Mouse (Mus musculus) midbrain, postnatal 0 days (tissue): ENCODE results near the gene Grip1. TPM values are rescaled to one million over a fixed set of nuclear protein-coding genes. Genes with fewer than 3 reads are reported as not detected.

Experiments used
- ATAC-seq: fragments of 200-750 bp; cut with Nextera tagmentation; 2 replicates; pipeline ENCODE4 v1.8.0; 2017; ENCODE audit warnings: moderate number of reproducible peaks, mild to moderate bottlenecking, moderate TSS enrichment, moderate library complexity; ENCODE audit not compliant: low FRiP score
- DNase-seq: peaks from one replicate; pipeline ENCODE4 v3.0.0-alpha.2; 2015; ENCODE audit warnings: low spot score
- H3K27ac ChIP-seq: fragments of 300-500 bp; sonication (generic); 2 replicates; pipeline ENCODE4 v1.5.1; 2014; ENCODE audit warnings: low read depth, mild to moderate bottlenecking, low read length, mixed read lengths
- H3K27me3 ChIP-seq: fragments of 300-500 bp; sonication (generic); 2 replicates; pipeline ENCODE4 v1.6.1; 2014; ENCODE audit warnings: low read length, control low read depth, mixed read lengths; ENCODE audit not compliant: insufficient read depth
- H3K36me3 ChIP-seq: fragments of 300-500 bp; sonication (generic); 2 replicates; pipeline ENCODE4 v1.6.1; 2014; ENCODE audit warnings: low read length, control low read depth, mixed read lengths; ENCODE audit not compliant: insufficient read depth
- H3K4me1 ChIP-seq: fragments of 300-500 bp; sonication (generic); 2 replicates; pipeline ENCODE4 v1.6.1; 2014; ENCODE audit warnings: mild to moderate bottlenecking, control low read depth, antibody characterized with exemption, low read length, mixed read lengths; ENCODE audit not compliant: insufficient read depth
- H3K4me2 ChIP-seq: fragments of 300-500 bp; sonication (generic); 2 replicates; pipeline ENCODE4 v1.6.1; 2014; ENCODE audit warnings: low read depth, mild to moderate bottlenecking, low read length, mixed read lengths; ENCODE audit not compliant: poor library complexity, severe bottlenecking
- H3K4me3 ChIP-seq: fragments of 300-500 bp; sonication (generic); 2 replicates; pipeline ENCODE4 v1.5.1; 2014; ENCODE audit warnings: low read depth, mild to moderate bottlenecking, low read length, moderate library complexity
- H3K9ac ChIP-seq: fragments of 300-500 bp; sonication (generic); replicated peaks from 2 replicates; pipeline ENCODE4 v1.6.1; 2014; ENCODE audit warnings: mild to moderate bottlenecking, low read length, moderate library complexity, mixed read lengths; ENCODE audit not compliant: poor library complexity, severe bottlenecking
- H3K9me3 ChIP-seq: fragments of 300-500 bp; sonication (generic); 2 replicates; pipeline ENCODE4 v1.6.1; 2016; ENCODE audit warnings: low read length, control low read depth
- CTCF ChIP-seq: IDR thresholded peaks from 2 replicates; pipeline ENCODE4 v1.5.1; 2016; ENCODE audit warnings: antibody characterized with exemption, mild to moderate bottlenecking
- WGBS: fragments of 180-500 bp; shearing (Covaris S2); extraction: QIAGEN DNeasy Blood & Tissue Kit; methylation state at CpG from one replicate; pipeline ENCODE4 v1.1.7; 2014; 5-methylcytosine and 5-hydroxymethylcytosine counted together
- polyA plus RNA-seq: library from polyadenylated mRNA; unstranded; fragments of >200 nt; fragmentation: Nextera tagmentation; extraction: Ambion mirVana; gene quantifications from 2 replicates; pipeline ENCODE4 v1.2.1, GENCODE M21; 2015
- total RNA-seq: library from RNA; depleted of rRNA; stranded (reverse); fragments of >200 nt; gene quantifications from 2 replicates; pipeline ENCODE4 v1.2.3, GENCODE M21; 2014

Grip1 gene
- total and polyA plus RNA-seq, 2 experiments from 2014 or later, result 14.6 to 35.4 TPM

- 27% methylated on average over 3 of the region's 3 CpGs for WGBS
- no peak overlapping the region for H3K4me3 ChIP-seq
- TF ChIP-seq CTCF, result no peak
- DNase-seq (peak; percentile 61), ATAC-seq (0 out of 2 replicates have a peak, but pooled peaks have one; percentile 23)
- H3K9ac ChIP-seq, result no peak overlapping the region
- no peaks in the 10 kb centered on the region for H3K36me3 ChIP-seq
- no peaks in the 10 kb centered on the region for H3K4me1 ChIP-seq
- H3K9me3 ChIP-seq, result no peaks in the 10 kb centered on the region
- H3K4me2 ChIP-seq, result no peak overlapping the region
- no peak overlapping the region for H3K27ac ChIP-seq
- H3K27me3 ChIP-seq, result no peaks in the 10 kb centered on the region
These were observed 230.8 kb downstream of the Grip1 start for GRCm38 (mm10) chr10:119684377-119684826.

- no peaks in the 10 kb centered on the region for H3K27me3 ChIP-seq
- TF ChIP-seq CTCF, result no peak
- peak overlapping the region; percentile 64 for H3K9ac ChIP-seq
- ATAC-seq (peak; percentile 60), DNase-seq (peak; percentile 73)
- 3% methylated on average over 16 of the region's 16 CpGs for WGBS
- H3K9me3 ChIP-seq, result no peaks in the 10 kb centered on the region
- H3K4me3 ChIP-seq, result peak overlapping the region; percentile 41
- H3K36me3 ChIP-seq, result no peaks in the 10 kb centered on the region
- peak overlapping the region; percentile 21; the same call in 1 of the 2 replicates for H3K27ac ChIP-seq
- H3K4me1 ChIP-seq, result 0 out of 2 replicates have a peak, but pooled peaks cover 11% of the 10 kb centered on the region
- H3K4me2 ChIP-seq, result peak overlapping the region; percentile 87
These were observed 237.9 kb downstream of the Grip1 start for GRCm38 (mm10) chr10:119691358-119692083.

GRCm38 (mm10) chr10:119692284-119692890 is 238.8 kb downstream of the Grip1 start:
- H3K4me1 ChIP-seq, result 0 out of 2 replicates have a peak, but pooled peaks cover 11% of the 10 kb centered on the region
- H3K4me2 ChIP-seq, result peak overlapping the region; percentile 87
- no peaks in the 10 kb centered on the region for H3K36me3 ChIP-seq
- TF ChIP-seq CTCF, result no peak
- ATAC-seq (no peak), DNase-seq (peak; percentile 37)
- no peak overlapping the region for H3K27ac ChIP-seq
- WGBS, result 1% methylated on average over 26 of the region's 26 CpGs
- no peaks in the 10 kb centered on the region for H3K9me3 ChIP-seq
- H3K27me3 ChIP-seq, result no peaks in the 10 kb centered on the region
- peak overlapping the region; percentile 41 for H3K4me3 ChIP-seq
- H3K9ac ChIP-seq, result peak overlapping the region; percentile 51; the same call in 1 of the 2 replicates

DNA sequence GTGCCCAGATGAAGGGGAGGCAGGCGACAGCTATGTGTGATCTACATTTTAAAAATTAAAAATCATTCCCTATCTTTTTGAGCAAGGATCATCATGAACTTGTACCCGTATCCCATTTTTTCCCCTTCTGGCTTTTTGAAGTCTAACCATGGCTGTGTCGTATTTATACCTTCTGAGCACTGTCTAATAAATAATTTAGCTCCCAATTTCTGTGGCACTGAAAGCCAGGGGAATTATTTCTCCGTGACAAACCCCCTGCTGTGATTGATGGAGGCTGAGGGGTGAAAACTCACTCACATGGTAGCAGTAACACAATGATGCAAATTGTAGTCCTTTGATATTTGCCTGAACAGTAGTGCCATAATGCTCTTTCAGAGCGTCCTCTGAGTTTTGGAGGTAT is 239.8 kb downstream of the Grip1 start:
- ATAC-seq (no peak), DNase-seq (no peak)
- H3K4me2 ChIP-seq, result peak overlapping the region; percentile 87
- H3K4me3 ChIP-seq, result peak overlapping the region; percentile 41
- H3K4me1 ChIP-seq, result 0 out of 2 replicates have a peak, but pooled peaks cover 11% of the 10 kb centered on the region
- no peaks in the 10 kb centered on the region for H3K36me3 ChIP-seq
- H3K9me3 ChIP-seq, result no peaks in the 10 kb centered on the region
- H3K27ac ChIP-seq, result no peak overlapping the region
- no peak for TF ChIP-seq CTCF
- no peaks in the 10 kb centered on the region for H3K27me3 ChIP-seq
- no peak overlapping the region for H3K9ac ChIP-seq
- WGBS, result 35% methylated on average over 5 of the region's 5 CpGs

- DNase-seq (no peak), ATAC-seq (no peak)
- 68% methylated on average over 9 of the region's 9 CpGs for WGBS
These were observed 243.7 kb downstream of the Grip1 start for GRCm38 (mm10) chr10:119697257-119697798.

More at GRCm38 (mm10) chr10:119697257-119697798, 243.7 kb downstream of the Grip1 start:
- Histone ChIP-seq H3K4me2 (no peak overlapping the region), H3K27ac (no peak overlapping the region), H3K9me3 (no peaks in the 10 kb centered on the region), H3K36me3 (no peaks in the 10 kb centered on the region), H3K27me3 (no peaks in the 10 kb centered on the region), H3K4me1 (0 out of 2 replicates have a peak, but pooled peaks cover 4% of the 10 kb centered on the region), H3K9ac (no peak overlapping the region), H3K4me3 (no peak overlapping the region)
- TF ChIP-seq CTCF, result no peak
